Mouse (Mus musculus): ENCODE measurements around the gene Mta1. TPM values are rescaled to one million over a fixed set of nuclear protein-coding genes. Genes with fewer than 3 reads are reported as not detected.

Mta1 gene
- total RNA-seq (2015; ENCODE audit: low replicate concordance) (27.2 and 40.4 TPM in 2 replicates), total RNA-seq (2017; ENCODE audit: low replicate concordance) (17.6 and 21.6 TPM in 2 replicates)

DNA sequence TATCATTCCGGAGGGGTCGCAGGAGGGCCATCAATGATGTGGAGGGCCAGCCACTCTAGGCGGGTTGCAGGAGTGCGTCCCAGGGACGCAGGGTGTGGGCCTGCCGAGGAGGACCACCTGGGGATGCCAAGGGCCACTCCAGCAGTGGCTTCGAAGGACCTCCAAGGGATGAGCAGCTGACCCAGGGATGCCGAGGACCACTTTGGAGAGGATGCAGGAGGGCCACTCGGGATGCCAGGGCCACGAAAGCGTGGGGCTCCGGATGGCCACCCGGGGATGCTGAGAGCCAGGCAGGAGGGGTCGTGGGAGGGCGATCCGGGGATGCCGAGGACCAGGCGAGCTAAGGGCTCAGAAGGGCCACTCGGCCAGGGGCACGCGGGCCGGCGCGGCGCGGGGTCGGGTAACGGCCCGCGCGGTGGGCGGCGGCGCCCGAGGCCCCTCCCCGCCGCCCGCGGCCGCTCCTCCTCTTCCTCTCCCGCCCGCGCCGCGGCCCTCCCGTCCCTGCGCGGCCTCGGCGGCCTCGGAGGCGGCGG lies at the start of gene Mta1:
Mta1 (plus strand) TSS at position 530 of the 533 bp plus-strand sequence.
- ATAC-seq (replicated peaks; ENCODE audit: low FRiP score, poor library complexity, severe bottlenecking), result peak; percentile 63; the same call in 1 of the 2 replicates

DNA sequence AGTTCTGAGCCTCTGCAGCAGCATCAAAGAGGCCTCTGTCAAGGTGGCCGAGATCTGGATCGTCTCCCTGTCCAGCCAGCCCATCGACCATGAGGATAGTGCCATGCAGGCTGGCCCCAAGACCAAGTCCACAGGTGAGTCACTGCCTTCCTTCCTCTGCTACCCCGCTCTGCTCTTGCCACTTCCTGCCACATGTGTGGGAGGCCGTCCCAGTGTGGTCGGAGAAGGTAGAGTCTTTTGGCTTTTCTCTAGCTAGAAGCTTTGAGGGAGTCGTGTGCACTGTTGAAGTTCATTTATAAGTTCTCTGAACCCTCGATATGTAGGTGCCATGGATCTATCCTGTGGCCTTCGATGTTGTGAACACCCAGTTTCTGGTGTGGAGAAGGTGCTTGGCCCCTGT lies 48.2 kb upstream of the Mta1 start:
- ATAC-seq (replicated peaks; ENCODE audit: low FRiP score, poor library complexity, severe bottlenecking), result no peak

DNA sequence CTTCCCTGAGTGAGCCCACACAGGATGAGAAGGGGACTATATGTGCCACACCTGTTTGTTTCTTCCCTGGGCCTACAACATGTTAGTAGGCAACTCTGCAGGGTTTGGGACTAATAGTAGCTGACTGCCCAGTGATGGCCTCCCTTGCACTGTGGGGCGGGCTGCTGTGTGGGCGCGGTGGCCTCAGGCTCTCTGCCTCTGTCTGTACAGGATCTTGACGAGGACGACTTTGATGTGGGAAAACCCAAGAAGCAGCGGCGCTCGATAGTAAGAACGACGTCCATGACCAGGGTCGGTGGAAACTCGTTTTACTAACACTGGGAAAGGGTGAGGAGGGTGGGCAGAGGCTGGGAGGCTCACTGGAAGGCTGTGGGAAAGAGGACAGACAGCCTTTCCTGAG lies 47.4 kb upstream of the Mta1 start:
- ATAC-seq (replicated peaks; ENCODE audit: low FRiP score, poor library complexity, severe bottlenecking), result no peak

DNA sequence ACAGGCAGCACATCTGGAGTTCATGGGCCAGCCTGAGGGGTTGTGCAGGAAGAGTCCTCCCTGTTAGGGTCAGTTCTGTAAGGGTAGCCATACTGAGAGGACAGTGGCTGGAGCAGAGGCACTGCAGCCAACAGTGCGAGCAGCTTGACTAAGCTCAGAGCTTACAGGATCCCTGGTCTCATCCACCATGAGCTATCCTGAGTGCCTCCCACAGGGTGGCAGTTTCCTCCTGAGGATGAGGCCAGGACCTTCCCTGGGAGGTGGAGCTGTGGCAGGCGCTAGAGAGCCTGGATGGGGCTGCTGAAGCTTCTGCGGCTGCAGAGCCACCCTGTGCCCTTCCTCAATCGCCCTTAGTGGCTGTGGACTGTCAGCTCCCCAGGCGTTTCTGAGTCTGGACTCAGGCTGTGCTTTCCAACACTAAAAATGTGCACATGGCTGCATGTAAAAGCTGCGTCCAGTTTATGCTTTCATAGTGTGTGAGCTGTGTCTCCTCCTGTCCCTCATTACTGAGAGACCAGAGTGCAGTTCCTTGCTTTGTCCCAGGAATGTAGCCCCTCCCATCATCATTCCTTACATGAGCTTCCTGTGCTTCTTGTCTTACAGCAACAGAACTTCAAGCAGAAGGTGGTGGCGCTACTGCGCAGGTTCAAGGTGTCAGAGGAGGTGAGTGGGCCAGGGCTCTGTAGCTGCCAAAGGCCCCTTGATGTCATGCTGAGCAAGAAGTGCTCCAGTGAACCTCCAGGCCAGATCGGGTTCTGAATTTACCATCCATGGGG lies 46.3 kb upstream of the Mta1 start:
- ATAC-seq (replicated peaks; ENCODE audit: low FRiP score, poor library complexity, severe bottlenecking), result no peak

DNA sequence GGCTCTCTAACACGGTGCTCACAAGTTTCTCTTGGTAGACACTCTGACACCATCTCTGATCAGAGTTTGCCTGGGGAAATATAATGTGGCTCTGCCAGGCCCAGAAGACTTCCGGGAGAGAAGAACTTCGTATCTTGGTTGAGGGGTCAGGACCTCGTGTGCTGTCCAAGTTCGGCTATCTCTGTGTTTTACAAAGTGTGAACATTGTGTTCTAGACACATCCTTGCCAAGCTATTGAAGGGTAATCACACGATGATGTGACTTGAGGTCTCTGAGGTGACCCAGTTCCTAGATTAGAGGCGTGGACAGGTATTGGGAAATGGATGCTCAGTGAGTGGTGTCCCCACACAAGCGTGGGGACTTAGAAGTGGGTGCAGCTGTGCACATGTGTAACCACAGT lies 42.0 kb upstream of the Mta1 start:
- no peak for ATAC-seq (replicated peaks; ENCODE audit: low FRiP score, poor library complexity, severe bottlenecking)

DNA sequence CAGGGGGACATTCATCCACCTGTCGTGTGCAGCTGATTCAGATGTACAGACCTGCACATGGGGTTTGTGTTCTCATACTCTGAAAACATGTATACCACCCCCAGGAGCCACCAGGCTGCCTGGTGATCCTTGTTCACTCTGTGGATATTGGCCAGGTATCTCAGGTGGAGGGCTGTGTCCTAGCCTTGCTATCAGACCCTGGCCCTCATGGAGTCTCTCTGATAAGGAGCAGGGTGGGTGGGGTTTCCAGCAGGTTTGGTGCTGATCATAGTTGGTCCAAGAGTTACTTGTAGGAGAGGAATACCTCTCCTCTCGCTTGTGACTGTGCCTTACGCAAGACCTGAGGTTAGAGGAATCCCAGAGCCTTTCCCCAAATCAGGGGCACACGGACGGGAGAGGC lies 37.9 kb upstream of the Mta1 start:
- ATAC-seq (replicated peaks; ENCODE audit: low FRiP score, poor library complexity, severe bottlenecking), result peak; percentile 66

DNA sequence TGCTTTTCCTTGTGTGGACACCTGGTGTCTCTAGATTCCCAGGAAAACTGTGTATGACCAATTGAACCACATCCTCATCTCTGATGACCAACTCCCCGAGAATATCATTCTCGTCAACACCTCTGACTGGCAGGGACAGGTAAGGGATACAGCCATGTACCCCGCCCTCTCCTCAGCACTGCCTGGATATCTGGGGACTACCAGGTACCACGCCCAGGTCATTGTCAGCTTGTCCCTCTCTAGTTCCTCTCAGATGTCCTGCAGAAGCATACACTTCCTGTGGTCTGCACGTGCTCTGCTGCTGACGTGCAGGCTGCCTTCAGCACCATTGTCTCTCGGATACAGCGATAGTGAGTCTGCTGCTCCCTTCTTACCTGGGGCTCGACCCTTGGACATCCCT lies 36.5 kb upstream of the Mta1 start:
- ATAC-seq (replicated peaks; ENCODE audit: low FRiP score, poor library complexity, severe bottlenecking), result no peak

DNA sequence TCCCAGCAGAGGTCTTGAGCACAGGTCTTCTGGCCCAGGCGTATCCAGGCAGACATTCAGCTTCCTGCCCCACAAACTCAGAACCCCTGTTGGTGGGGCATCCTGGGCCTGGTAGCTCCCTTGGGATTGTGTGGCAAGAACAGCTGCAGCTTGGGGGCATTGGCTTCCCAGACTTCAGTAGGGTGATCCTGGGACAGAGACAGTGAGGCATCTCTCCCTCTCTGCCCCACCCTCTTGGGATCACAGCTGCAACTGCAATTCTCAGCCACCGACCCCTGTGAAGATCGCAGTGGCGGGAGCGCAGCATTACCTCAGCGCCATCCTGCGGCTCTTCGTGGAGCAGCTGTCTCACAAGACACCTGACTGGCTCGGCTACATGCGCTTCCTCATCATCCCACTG lies 35.9 kb upstream of the Mta1 start:
- no peak for ATAC-seq (replicated peaks; ENCODE audit: low FRiP score, poor library complexity, severe bottlenecking)

DNA sequence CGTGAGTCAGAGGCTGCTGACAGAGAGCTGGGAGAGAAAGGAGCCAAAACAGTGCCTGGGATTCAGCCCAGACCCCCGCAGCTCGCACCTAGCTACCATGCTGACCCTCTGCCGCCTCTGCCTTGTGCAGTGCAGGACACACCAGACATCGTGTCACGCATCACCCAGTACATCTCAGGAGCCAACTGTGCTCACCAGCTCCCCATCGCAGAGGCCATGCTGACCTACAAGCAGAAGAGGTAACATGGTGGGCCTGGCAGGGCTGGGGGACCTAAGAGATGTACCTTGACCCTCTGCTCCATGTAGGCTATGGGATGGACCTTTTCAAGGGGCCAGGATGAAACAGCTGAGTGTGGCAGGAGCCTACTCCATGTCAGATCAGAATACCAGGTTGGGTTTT lies 34.4 kb upstream of the Mta1 start:
- no peak for ATAC-seq (replicated peaks; ENCODE audit: low FRiP score, poor library complexity, severe bottlenecking)

DNA sequence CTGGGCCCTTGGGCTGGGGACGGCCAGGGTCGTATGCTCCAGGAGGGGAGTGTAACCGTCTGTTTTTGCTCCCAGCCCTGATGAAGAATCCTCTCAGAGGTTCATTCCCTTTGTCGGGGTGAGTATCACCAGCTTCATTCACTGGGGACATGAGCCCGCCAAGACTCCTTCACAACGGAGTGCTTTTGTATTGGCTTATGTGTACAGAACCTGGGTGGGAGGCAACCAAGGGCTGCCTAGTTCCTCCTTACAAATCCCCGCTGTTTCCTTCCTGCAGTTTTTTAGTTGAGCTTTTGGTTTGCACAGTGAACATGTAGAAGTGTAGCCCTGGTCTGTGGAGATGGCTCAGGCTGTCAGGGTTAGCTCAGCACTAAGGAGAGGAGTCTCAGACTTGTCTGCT lies 30.1 kb upstream of the Mta1 start:
- no peak for ATAC-seq (replicated peaks; ENCODE audit: low FRiP score, poor library complexity, severe bottlenecking)

DNA sequence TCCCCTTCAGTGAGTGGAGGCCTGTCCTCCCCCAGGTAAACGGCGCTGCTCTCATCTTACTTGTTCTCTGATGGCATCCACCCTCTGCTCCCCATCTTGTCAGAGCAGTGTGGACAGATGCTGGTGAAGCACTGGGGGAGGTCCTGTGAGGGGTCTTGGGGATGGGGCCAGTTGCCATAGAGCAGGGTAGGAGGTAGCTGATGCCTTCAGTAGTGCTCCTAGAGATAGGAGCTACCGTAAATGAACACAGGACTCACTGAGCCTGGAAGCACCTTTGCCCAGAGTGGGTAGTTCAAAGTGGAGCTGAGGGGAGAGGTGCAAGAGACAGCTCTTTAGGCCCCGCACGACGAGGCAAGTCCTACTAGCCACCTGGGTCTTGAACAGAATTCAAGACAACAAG lies 28.7 kb upstream of the Mta1 start:
- no peak for ATAC-seq (replicated peaks; ENCODE audit: low FRiP score, poor library complexity, severe bottlenecking)

DNA sequence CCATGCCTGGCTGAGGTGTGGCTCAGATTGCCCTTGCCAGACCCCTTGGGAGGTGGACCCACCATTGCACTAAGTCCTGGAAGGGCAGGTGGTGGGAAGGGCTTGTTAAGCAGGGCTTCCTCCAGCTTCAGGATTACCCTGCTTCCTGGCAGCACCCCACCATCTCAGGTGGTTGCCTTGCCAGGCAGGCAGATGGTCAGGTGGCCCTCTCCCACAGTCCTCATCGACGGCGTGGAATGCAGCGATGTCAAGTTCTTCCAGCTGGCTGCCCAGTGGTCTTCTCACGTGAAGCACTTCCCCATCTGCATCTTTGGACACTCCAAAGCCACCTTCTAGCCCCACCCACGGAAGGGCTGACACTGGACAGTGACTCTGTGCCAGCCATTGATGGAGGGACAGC lies 26.8 kb upstream of the Mta1 start:
- no peak for ATAC-seq (replicated peaks; ENCODE audit: low FRiP score, poor library complexity, severe bottlenecking)

DNA sequence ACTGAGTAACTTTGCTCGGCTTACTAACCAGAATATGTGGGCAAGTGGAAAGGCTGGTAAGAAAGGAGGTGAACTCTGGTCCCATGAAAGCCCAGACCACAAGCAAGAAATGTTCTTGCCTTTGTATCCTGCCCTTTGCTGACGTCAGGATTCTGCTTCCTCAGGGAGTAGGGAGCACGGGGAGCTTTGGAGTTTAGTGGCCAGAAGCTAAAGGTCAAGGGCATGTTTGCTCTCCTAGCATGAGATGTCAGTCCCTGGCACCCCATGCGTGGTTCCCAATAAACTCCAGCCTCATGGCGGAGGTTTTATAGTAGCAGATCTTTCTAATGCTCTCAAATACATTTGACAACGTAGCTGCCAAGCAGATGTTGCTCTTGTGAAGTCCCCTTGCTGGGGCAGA lies 26.3 kb upstream of the Mta1 start:
- ATAC-seq (replicated peaks; ENCODE audit: low FRiP score, poor library complexity, severe bottlenecking), result no peak

DNA sequence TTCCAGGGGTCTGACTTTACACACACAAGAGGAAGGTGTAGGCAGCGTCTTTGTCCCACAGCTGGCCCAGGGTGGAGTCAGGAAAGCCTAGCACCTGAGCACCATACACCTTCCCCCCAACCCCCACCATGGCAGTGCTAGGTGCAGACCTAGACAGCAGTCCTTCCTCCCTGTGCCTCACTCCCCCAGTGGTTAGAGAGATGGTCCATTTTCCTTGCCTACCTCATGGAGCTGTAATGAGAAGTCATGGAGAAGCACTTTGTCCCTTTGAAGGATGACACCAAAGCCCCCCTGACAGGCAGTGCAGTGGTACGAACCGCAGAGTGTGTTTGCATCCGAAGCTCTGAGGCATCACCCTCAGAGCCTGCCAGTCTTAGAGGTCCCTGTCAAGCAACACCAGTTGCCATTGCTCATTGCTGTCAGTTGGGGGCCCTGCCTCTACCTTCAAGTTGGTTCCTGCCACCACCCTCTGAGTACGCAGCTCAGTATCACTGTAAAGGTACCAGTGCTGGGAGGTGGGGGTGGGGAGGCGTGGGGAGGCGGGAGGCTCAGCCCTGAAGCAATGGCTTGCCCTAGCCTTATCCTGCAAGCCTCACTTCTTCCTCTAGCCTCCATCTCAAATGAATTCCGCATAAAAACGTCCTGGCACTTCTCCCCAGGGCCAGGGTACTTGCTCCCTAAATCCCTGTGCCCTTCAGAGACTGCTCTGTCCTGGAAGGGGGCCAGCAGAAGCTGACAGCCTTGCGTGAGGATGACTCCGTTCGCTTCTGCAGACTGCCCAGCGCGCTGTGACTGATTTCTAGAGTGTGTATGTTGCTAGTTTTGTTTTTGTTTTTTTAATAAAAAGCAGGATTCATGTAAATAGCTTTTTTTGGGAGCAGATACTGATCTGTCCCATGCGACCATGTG lies 24.4 kb upstream of the Mta1 start:
- no peak for ATAC-seq (replicated peaks; ENCODE audit: low FRiP score, poor library complexity, severe bottlenecking)

DNA sequence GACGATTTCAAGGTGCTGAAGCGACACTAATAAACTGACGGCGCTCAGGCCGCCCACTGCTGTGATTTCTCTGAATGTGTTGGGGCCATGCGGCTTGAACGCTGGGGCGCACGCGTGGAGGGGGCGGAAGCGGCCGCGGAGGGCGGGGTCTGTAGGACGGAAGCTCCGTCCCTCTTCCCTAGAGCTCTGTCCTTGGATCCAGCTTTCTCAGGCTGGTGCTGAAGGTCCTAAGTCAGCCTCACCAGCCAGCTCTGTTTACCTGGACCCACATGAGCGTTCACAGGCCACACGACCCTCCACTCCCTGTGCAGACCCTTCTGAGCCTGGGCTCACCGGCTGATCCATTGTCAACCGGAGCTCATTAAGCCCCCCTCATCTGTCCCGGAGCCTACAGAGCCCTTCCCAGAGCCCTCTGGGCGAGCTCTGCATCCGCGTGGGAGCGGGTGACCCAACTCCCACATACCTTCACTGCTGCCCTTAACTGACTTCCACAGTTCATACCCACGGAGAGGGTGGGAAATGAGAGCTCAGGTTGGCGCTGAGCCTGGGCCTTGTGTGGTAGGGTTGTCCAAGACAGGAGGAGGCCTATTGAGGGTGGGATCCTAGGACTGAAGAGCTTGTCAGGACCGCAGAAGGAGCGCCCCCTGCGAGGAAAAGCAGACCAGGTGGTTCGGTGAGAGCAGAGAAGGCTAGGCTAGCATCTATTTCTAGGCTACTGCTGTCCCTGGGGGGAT lies 23.6 kb upstream of the Mta1 start, which contains the start of gene Tex22:
Tex22 (plus strand) TSS at position 174 of the 734 bp plus-strand sequence.
- peak; percentile 72 for ATAC-seq (replicated peaks; ENCODE audit: low FRiP score, poor library complexity, severe bottlenecking)

DNA sequence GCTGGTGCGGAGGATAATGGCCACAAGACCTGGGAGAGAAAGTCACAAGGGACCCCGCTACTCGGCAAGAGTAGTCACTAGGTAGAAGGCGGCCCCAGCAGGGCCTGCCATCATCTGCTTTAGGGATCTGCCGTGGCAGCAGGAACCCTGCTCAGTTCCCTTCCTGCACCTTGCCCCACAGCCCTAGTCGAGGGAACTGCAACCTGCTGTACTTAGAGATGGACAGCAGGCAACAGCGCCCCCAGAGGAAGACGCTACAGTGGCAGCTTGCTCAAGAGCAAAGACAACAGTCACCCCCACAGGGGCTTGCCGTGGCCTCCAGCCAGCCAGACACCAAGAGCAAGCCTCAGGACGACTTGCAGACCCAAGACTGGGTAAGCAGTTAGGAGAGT lies 23.0 kb upstream of the Mta1 start:
- peak; percentile 87 for ATAC-seq (replicated peaks; ENCODE audit: low FRiP score, poor library complexity, severe bottlenecking)

DNA sequence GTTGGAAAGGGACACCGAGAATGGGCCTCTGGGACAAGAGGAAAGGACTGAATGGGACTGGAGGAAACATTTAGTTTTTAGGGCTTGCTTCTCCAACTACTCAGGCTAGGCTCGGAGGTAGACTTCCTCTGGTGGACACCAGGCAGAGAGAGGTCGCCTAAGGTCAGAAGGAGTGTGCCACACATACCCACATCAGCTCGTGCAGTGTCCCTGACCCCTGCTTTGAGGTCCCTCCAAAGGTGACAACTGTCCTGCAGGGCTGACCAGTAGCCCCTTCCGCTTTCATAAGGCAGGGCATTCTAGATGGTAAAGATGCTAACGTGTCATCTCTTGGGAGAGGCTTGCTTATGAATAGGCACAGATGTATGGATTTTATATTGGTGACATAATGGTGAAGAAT lies 22.6 kb upstream of the Mta1 start:
- ATAC-seq (replicated peaks; ENCODE audit: low FRiP score, poor library complexity, severe bottlenecking), result 0 out of 2 replicates have a peak, but pooled peaks have one; percentile 3

DNA sequence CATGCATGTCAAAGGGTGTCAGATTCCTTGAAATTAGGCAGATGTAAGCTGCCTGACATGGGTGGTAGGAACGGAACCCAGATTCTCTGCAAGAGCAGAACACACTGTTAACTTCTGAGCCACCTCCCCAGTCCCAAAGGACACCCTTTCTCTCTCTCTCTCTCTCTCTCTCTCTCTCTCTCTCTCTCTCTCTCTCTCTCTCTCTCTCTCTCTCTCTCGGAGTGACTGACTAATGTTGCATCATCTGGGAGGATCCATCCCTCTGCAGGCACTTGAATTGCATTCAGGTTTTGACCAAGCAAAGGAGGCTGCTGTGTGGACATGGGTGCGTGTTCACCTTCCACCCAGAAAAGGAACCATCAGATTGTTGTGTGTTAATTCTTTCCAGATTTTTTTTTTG lies 10.8 kb upstream of the Mta1 start:
- no peak for ATAC-seq (replicated peaks; ENCODE audit: low FRiP score, poor library complexity, severe bottlenecking)

DNA sequence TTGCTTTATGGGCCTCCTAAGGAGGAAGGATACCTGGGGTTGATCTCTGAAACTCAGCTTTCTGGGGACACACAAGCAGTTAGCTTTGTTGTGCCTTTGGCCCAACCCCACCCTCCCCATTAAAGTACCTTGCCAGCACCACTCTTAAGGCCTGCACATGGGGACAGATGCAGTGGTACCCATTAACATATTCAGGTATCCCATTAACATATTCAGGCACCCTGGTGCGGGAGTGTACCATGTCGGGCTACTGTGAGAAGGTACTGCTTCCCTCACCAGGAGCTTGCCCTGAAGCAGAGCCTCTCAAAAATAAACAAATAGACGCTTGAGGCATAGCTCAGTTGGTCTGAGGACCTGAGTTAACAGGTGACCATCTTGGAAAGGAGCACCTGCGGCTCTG lies 10.1 kb upstream of the Mta1 start:
- ATAC-seq (replicated peaks; ENCODE audit: low FRiP score, poor library complexity, severe bottlenecking), result no peak

DNA sequence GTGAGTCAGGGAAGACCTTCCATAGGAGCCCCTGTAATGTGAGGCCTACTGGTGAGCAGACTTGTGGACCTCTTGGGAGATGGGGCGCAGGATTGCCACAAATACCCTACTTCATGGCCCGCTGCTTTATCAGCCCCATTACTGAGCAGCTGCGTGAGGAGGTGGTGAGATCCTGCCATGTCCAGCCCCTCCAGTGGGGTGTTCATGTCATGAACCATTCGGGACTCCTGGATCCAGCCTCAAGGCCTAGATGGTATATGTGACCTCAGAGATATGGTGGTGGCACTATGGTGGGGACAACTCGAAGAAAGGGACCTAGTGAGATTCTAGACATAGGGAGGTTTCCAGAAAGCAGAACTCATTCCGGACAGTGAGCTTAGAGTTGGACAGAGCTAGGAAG lies 9.0 kb upstream of the Mta1 start:
- ATAC-seq (replicated peaks; ENCODE audit: low FRiP score, poor library complexity, severe bottlenecking), result no peak
